Mouse (Mus musculus) bone marrow macrophage, adult 2 months (primary cell): ENCODE measurements around the gene Pgbd5.

Source experiments
- CTCF ChIP-seq: IDR thresholded peaks from 2 replicates; pipeline ENCODE4 v1.5.1; 2012; ENCODE audit warnings: low read depth, mild to moderate bottlenecking, low read length, moderate library complexity
- POLR2A ChIP-seq: IDR thresholded peaks from 2 replicates; pipeline ENCODE4 v1.6.1; 2012; ENCODE audit warnings: mild to moderate bottlenecking, low read depth, low read length, borderline replicate concordance

GRCm38 (mm10) chr8:124393013-124393412, 46.4 kb downstream of the Pgbd5 start:
- TF ChIP-seq CTCF = no peak
- TF ChIP-seq POLR2A = no peak
